Comparison of ENCODE assay signal across 22 mouse cellular contexts in the genomic region with DNA sequence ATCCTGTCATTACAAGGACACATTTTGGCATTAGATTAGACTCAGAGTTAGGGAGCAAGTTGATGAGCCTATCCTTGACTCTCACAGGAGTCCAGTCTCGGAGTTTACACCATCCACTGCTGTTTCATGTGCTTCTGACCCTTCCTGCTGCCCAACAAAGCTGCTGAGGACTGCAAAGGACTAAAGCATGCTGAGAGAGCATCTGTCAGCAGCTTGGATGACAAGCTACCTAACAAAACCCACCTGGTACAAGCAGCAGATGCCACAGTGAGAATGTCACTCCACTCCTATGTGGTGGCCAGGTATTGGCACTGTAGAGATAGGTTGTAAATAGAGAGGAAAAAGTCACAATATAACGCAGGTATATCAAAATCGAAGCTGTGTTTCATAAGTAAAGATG. TPM values are rescaled to one million over a fixed set of nuclear protein-coding genes. Genes with fewer than 3 reads are reported as not detected.
A peak's percentile ranks its signal among the peaks of the same experiment; 100 is the strongest.
DNase-seq lines count a peak whose midpoint lies in the region; ATAC-seq and TF ChIP-seq lines count a peak whose summit lies in the region.
"Had no signal": no experiment of that assay in that cellular context is flagged by ENCODE, and none has a peak within 500 bp of the region (broad histone marks: within the 10 kb centered on the region; RNA-seq: fewer than 3 reads in every experiment).

No protein-coding gene starts in this region.

- peak; percentile 96 for ATAC-seq in cerebellum, adult (ENCODE audit: insufficient number of reproducible peaks, low FRiP score, low TSS enrichment)
- no peak for ATAC-seq in intestine, embryonic 15.5 days
- ATAC-seq: CD4-positive, CD25-positive, alpha-beta regulatory T cell, adult 4 months; hindbrain, embryonic 16.5 days had no signal

- H3K27me3 ChIP-seq in cerebellum, adult 2 months (ENCODE audit: control insufficient read depth, insufficient read depth, low read length) = no peaks in the 10 kb centered on the region
- H3K27me3 ChIP-seq in intestine, embryonic 15.5 days (replicated peaks) = no peaks in the 10 kb centered on the region
- H3K27me3 ChIP-seq: embryonic facial prominence, embryonic 13.5 days; forebrain, embryonic 12.5 days; heart, embryonic 13.5 days had no signal

- DNase-seq in cerebellum, postnatal 4 days (ENCODE audit: low spot score in 2 of 2) = no peak
- DNase-seq in brain, adult 2 months (ENCODE audit: low read depth, low spot score) = peak; percentile 99
- peak; percentile 81 to 95 for DNase-seq in cerebellum, adult 2 months
- DNase-seq in cerebellum, postnatal 10 days = peak; percentile 81 to 82
- DNase-seq in layer of hippocampus, adult 18-20 months (ENCODE audit: low spot score in 2 of 2) = no peak
- DNase-seq in testis, postnatal 10 days (ENCODE audit: low spot score) = no peak
- DNase-seq: adrenal gland, adult 8-10 months; adrenal gland, postnatal 36 days; B cell, adult 2 months; gastrocnemius, adult 2 months; gastrocnemius, postnatal 25 days; heart, postnatal 36 days; kidney, adult 8-10 months had no signal

- no peak; the same call in 1 of the 2 replicates for TF ChIP-seq CTCF in cerebellum, adult 2 months (IDR thresholded peaks at IDR 0.05; ENCODE audit: borderline replicate concordance, insufficient read depth, low read depth, low read length)

- 18% methylated on average over 3 of the region's 3 CpGs for WGBS in cerebellum, adult 2 months
- 88% methylated on average over 3 of the region's 3 CpGs for WGBS in intestine, embryonic 15.5 days

- H3K4me2 ChIP-seq in intestine, embryonic 15.5 days (replicated peaks) = no peak overlapping the region
- H3K4me2 ChIP-seq: embryonic facial prominence, embryonic 13.5 days; forebrain, embryonic 12.5 days; heart, embryonic 13.5 days had no signal

- peaks cover 8% of the 10 kb centered on the region; the same call in 1 of the 2 replicates for H3K4me1 ChIP-seq in cerebellum, adult 2 months (ENCODE audit: control insufficient read depth, insufficient read depth, low read length)
- H3K4me1 ChIP-seq in intestine, embryonic 15.5 days (replicated peaks) = no peaks in the 10 kb centered on the region
- H3K4me1 ChIP-seq: embryonic facial prominence, embryonic 13.5 days; forebrain, embryonic 12.5 days; heart, embryonic 13.5 days had no signal

- no peak overlapping the region for H3K4me3 ChIP-seq in cerebellum, adult 2 months (replicated peaks; ENCODE audit: insufficient read depth, low read depth, low read length)
- H3K4me3 ChIP-seq in intestine, embryonic 15.5 days (replicated peaks) = no peak overlapping the region
- H3K4me3 ChIP-seq: embryonic facial prominence, embryonic 13.5 days; forebrain, embryonic 12.5 days; gastrocnemius, adult 2 months; heart, embryonic 13.5 days had no signal

- peak overlapping the region; percentile 62; the same call in 1 of the 2 replicates for H3K27ac ChIP-seq in cerebellum, adult 2 months (ENCODE audit: insufficient read depth, low read length)
- no peak overlapping the region for H3K27ac ChIP-seq in intestine, embryonic 15.5 days
- H3K27ac ChIP-seq: embryonic facial prominence, embryonic 13.5 days; forebrain, embryonic 12.5 days; gastrocnemius, adult 2 months; heart, embryonic 13.5 days had no signal

- H3K36me3 ChIP-seq in intestine, embryonic 15.5 days = no peaks in the 10 kb centered on the region
- H3K36me3 ChIP-seq: embryonic facial prominence, embryonic 13.5 days; forebrain, embryonic 12.5 days; G1E; heart, embryonic 13.5 days had no signal

- no peak overlapping the region for H3K9ac ChIP-seq in intestine, embryonic 15.5 days
- H3K9ac ChIP-seq: embryonic facial prominence, embryonic 13.5 days; forebrain, embryonic 12.5 days; heart, embryonic 13.5 days had no signal

- H3K9me3 ChIP-seq in intestine, embryonic 15.5 days = no peaks in the 10 kb centered on the region
- H3K9me3 ChIP-seq: embryonic facial prominence, embryonic 13.5 days; forebrain, embryonic 12.5 days; G1E; heart, embryonic 13.5 days had no signal

- TF ChIP-seq POLR2A in cerebellum, adult 2 months (IDR thresholded peaks at IDR 0.05; ENCODE audit: borderline replicate concordance, insufficient read depth, low read length) = peak; percentile 35; the same call in 1 of the 2 replicates

RNA-seq across cellular contexts. Expression of a gene that starts 22.7 kb away (rescaled TPM):
- 137 and 155 TPM in 2 replicates for polyA plus RNA-seq in cerebellum, adult 2 months (2012; rRNA removed)
- 100 to 1,000 TPM; 179 to 185 TPM for total RNA-seq in layer of hippocampus, adult 18-20 months (2021)
- 4.4 and 4.7 TPM in 2 replicates for polyA plus RNA-seq in intestine, embryonic 15.5 days (2015; fragmentation: Nextera tagmentation; extraction: Ambion mirVana)
- total RNA-seq: granulocyte monocyte progenitor cell, adult 5-6 weeks had no signal
- polyA plus RNA-seq: CD4-positive, CD25-positive, alpha-beta regulatory T cell, adult 4 months; G1E had no signal

Comparison
In these comparisons a context has a peak if more than half of its experiments do, and no peak if none do; other contexts are left out.
1. DNase-seq: peak in brain, adult 2 months (single experiment), cerebellum, adult 2 months (2 of 2) and cerebellum, postnatal 10 days (2 of 2); none in cerebellum, postnatal 4 days (0 of 2), layer of hippocampus, adult 18-20 months (0 of 2) and testis, postnatal 10 days (single experiment).
2. RNA of a gene that starts 22.7 kb away (polyA plus RNA-seq): 137 to 155 TPM in cerebellum, adult 2 months; 4.4 to 4.7 TPM in intestine, embryonic 15.5 days; every median in the first group is over 10 times any median in the second.